Mouse (Mus musculus) neural tube, embryonic 12.5 days (tissue): ENCODE measurements around the gene Kbtbd13. TPM values are rescaled to one million over a fixed set of nuclear protein-coding genes. Genes with fewer than 3 reads are reported as not detected.

Experiments
- ATAC-seq: fragments of 200-750 bp; cut with Nextera tagmentation; 2 replicates; pipeline ENCODE4 v1.8.0; 2017; ENCODE audit warnings: low read depth, mild to moderate bottlenecking, moderate TSS enrichment, moderate library complexity; ENCODE audit not compliant: low FRiP score
- H3K27ac ChIP-seq: fragments of 300-500 bp; sonication (generic); 2 replicates; pipeline ENCODE4 v1.5.1; 2016
- H3K27me3 ChIP-seq: fragments of 300-500 bp; sonication (generic); replicated peaks from 2 replicates; pipeline ENCODE4 v1.6.1; 2016; ENCODE audit warnings: mild to moderate bottlenecking
- H3K36me3 ChIP-seq: fragments of 300-500 bp; sonication (generic); 2 replicates; pipeline ENCODE4 v1.6.1; 2016; ENCODE audit warnings: mild to moderate bottlenecking
- H3K4me1 ChIP-seq: fragments of 300-500 bp; sonication (generic); 2 replicates; pipeline ENCODE4 v1.6.1; 2016
- H3K4me2 ChIP-seq: fragments of 300-500 bp; sonication (generic); replicated peaks from 2 replicates; pipeline ENCODE4 v1.6.1; 2016; ENCODE audit warnings: mild to moderate bottlenecking
- H3K4me3 ChIP-seq: fragments of 300-500 bp; sonication (generic); 2 replicates; pipeline ENCODE4 v1.5.1; 2016
- H3K9ac ChIP-seq: fragments of 300-500 bp; sonication (generic); 2 replicates; pipeline ENCODE4 v1.6.1; 2016; ENCODE audit warnings: mild to moderate bottlenecking
- H3K9me3 ChIP-seq: fragments of 300-500 bp; sonication (generic); 2 replicates; pipeline ENCODE4 v1.6.1; 2016; ENCODE audit warnings: mild to moderate bottlenecking
- WGBS: fragments of 180-500 bp; shearing (Covaris S2); methylation state at CpG from one replicate; pipeline ENCODE4 v1.1.7; 2016; 5-methylcytosine and 5-hydroxymethylcytosine counted together
- polyA plus RNA-seq: library from polyadenylated mRNA; unstranded; fragments of >200 nt; fragmentation: Nextera tagmentation; extraction: Ambion mirVana; gene quantifications from 2 replicates; pipeline ENCODE4 v1.2.1, GENCODE M21; 2016

The Kbtbd13 gene
- polyA plus RNA-seq, 1 experiment from 2014 or later = 0.81 TPM

GRCm38 (mm10) chr9:65392638-65393364 lies 1.3 kb upstream of the Kbtbd13 start:
- Histone ChIP-seq H3K4me3 (no peak overlapping the region), H3K9me3 (no peaks in the 10 kb centered on the region), H3K9ac (no peak overlapping the region), H3K4me2 (no peak overlapping the region), H3K4me1 (0 out of 2 replicates have a peak, but pooled peaks cover 5% of the 10 kb centered on the region), H3K27me3 (peaks cover 44% of the 10 kb centered on the region), H3K27ac (no peak overlapping the region), H3K36me3 (no peaks in the 10 kb centered on the region)
- no peak for ATAC-seq
- WGBS = 30% methylated on average over 6 of the region's 6 CpGs

- peaks cover 44% of the 10 kb centered on the region for H3K27me3 ChIP-seq
- peaks cover 9% of the 10 kb centered on the region; the same call in 1 of the 2 replicates for H3K4me1 ChIP-seq
- peak overlapping the region; percentile 63 for H3K4me2 ChIP-seq
- H3K4me3 ChIP-seq = peak overlapping the region; percentile 37
- no peak overlapping the region for H3K27ac ChIP-seq
- no peak for ATAC-seq
- WGBS = 18% methylated on average over 96 of the region's 96 CpGs
- no peak overlapping the region; the same call in 1 of the 2 replicates for H3K9ac ChIP-seq
- H3K9me3 ChIP-seq = no peaks in the 10 kb centered on the region
- no peaks in the 10 kb centered on the region for H3K36me3 ChIP-seq
Observed at GRCm38 (mm10) chr9:65390752-65391612, 470 bp downstream of the Kbtbd13 start.

GRCm38 (mm10) chr9:65386373-65387140 lies 4.9 kb downstream of the Kbtbd13 start:
- peaks cover 8% of the 10 kb centered on the region; the same call in 1 of the 2 replicates for H3K4me1 ChIP-seq
- H3K4me2 ChIP-seq = no peak overlapping the region
- no peak overlapping the region for H3K4me3 ChIP-seq
- H3K36me3 ChIP-seq = no peaks in the 10 kb centered on the region
- ATAC-seq = no peak
- H3K27ac ChIP-seq = no peak overlapping the region
- 12% methylated on average over 8 of the region's 8 CpGs for WGBS
- H3K9me3 ChIP-seq = no peaks in the 10 kb centered on the region
- H3K27me3 ChIP-seq = peaks cover 27% of the 10 kb centered on the region
- H3K9ac ChIP-seq = no peak overlapping the region

GRCm38 (mm10) chr9:65384276-65384675 lies 7.2 kb downstream of the Kbtbd13 start:
- H3K27ac ChIP-seq = no peak overlapping the region
- H3K27me3 ChIP-seq = peaks cover 4% of the 10 kb centered on the region
- 45% methylated on average over 3 of the region's 3 CpGs for WGBS
- H3K4me2 ChIP-seq = no peak overlapping the region
- peaks cover 4% of the 10 kb centered on the region; the same call in 1 of the 2 replicates for H3K4me1 ChIP-seq
- no peaks in the 10 kb centered on the region for H3K9me3 ChIP-seq
- H3K4me3 ChIP-seq = no peak overlapping the region
- no peak for ATAC-seq
- H3K9ac ChIP-seq = no peak overlapping the region
- no peaks in the 10 kb centered on the region for H3K36me3 ChIP-seq

- WGBS = 73% methylated on average over 3 of the region's 3 CpGs
Observed at GRCm38 (mm10) chr9:65382751-65383097, 8.7 kb downstream of the Kbtbd13 start.

DNA sequence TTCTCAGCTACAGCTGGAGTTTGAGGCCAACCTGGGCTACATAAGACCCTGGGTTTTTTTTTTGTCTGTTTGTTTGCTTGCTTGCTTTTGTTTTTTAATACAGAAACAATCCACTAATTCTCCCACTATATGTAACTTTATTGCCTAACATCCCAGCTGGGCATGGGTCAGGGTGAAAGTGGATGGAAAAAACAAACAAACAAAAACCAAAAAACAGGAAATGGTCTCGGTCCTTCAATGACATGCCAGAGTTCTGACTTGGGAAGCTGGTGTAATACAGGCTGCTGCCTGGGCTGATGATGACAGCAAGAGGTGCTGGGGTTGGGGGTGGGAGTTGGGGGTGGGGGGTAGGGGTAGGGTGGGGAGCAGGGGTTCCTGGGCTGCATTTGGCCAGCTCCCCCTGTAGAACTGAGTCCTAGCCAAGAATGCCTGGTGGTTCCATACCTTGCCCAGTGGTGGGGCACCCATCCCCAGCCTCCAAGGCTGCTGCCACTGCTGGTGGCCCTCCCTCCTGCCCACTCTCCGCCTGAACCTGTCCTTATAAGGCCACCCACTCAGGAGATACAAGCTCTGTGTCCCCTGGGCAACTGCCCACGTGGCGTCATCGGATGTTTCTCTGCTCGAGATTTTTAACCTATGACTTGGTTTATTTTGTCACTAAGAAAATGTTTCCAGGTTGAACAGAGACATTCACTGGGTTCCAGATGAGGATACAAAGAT lies 9.3 kb downstream of the Kbtbd13 start:
- H3K27me3 ChIP-seq = no peaks in the 10 kb centered on the region
- H3K4me1 ChIP-seq = peaks cover 4% of the 10 kb centered on the region; the same call in 1 of the 2 replicates
- 0 out of 2 replicates have a peak, but pooled peaks cover 8% of the 10 kb centered on the region for H3K36me3 ChIP-seq
- no peak for ATAC-seq
- H3K9me3 ChIP-seq = no peaks in the 10 kb centered on the region
- H3K4me3 ChIP-seq = no peak overlapping the region
- no peak overlapping the region for H3K9ac ChIP-seq
- no peak overlapping the region for H3K4me2 ChIP-seq
- H3K27ac ChIP-seq = no peak overlapping the region
- WGBS = 78% methylated on average over 6 of the region's 6 CpGs

More at GRCm38 (mm10) chr9:65382751-65383097, 8.7 kb downstream of the Kbtbd13 start:
- ATAC-seq = no peak
- H3K9ac ChIP-seq = no peak overlapping the region
- no peak overlapping the region for H3K4me3 ChIP-seq
- H3K36me3 ChIP-seq = 0 out of 2 replicates have a peak, but pooled peaks cover 6% of the 10 kb centered on the region
- no peak overlapping the region for H3K27ac ChIP-seq
- peaks cover 4% of the 10 kb centered on the region; the same call in 1 of the 2 replicates for H3K4me1 ChIP-seq
- H3K9me3 ChIP-seq = no peaks in the 10 kb centered on the region
- no peaks in the 10 kb centered on the region for H3K27me3 ChIP-seq
- H3K4me2 ChIP-seq = no peak overlapping the region

DNA sequence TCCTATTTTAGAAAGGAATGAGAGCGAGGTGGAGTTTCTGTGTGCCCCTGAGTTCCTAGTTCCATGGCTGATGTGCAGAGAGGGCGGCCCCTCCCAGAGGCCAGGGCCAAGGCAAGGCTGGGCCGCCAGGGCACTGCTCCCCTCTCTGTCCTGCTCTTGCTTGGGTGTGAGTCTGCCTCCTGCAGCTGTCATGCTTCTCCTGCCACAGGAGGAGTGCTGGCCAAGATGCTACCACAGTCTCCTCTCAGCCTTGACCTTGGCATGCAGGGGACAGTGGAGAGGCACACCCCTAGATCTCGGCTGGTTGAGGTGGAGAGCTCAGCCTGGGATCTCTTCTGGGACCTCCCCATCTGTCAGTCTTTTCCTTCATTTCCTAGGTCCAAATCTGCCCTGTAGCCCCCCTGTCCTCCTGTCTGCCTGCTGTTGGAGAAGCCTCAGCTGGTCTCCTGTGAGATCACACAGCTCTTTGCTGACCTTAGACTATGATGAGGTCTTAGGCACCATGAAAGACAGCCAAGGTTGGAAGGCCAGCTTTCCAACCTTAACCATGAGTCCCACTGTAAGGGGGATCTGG lies 10.3 kb downstream of the Kbtbd13 start:
- peaks cover 8% of the 10 kb centered on the region; the same call in 1 of the 2 replicates for H3K36me3 ChIP-seq
- H3K4me1 ChIP-seq = 0 out of 2 replicates have a peak, but pooled peaks cover under 1% of the 10 kb centered on the region
- no peak overlapping the region for H3K9ac ChIP-seq
- WGBS = 78% methylated on average over 4 of the region's 4 CpGs
- ATAC-seq = no peak
- H3K9me3 ChIP-seq = no peaks in the 10 kb centered on the region
- H3K4me2 ChIP-seq = no peak overlapping the region
- no peaks in the 10 kb centered on the region for H3K27me3 ChIP-seq
- no peak overlapping the region for H3K27ac ChIP-seq
- H3K4me3 ChIP-seq = no peak overlapping the region

GRCm38 (mm10) chr9:65375163-65375934 lies 16.1 kb downstream of the Kbtbd13 start:
- H3K36me3 ChIP-seq = peaks cover 27% of the 10 kb centered on the region
- no peaks in the 10 kb centered on the region for H3K4me1 ChIP-seq
- H3K27me3 ChIP-seq = no peaks in the 10 kb centered on the region
- H3K27ac ChIP-seq = no peak overlapping the region
- H3K4me3 ChIP-seq = no peak overlapping the region
- H3K9ac ChIP-seq = no peak overlapping the region; the same call in 1 of the 2 replicates
- H3K4me2 ChIP-seq = no peak overlapping the region
- WGBS = 85% methylated on average over 9 of the region's 9 CpGs
- no peaks in the 10 kb centered on the region for H3K9me3 ChIP-seq
- no peak for ATAC-seq

DNA sequence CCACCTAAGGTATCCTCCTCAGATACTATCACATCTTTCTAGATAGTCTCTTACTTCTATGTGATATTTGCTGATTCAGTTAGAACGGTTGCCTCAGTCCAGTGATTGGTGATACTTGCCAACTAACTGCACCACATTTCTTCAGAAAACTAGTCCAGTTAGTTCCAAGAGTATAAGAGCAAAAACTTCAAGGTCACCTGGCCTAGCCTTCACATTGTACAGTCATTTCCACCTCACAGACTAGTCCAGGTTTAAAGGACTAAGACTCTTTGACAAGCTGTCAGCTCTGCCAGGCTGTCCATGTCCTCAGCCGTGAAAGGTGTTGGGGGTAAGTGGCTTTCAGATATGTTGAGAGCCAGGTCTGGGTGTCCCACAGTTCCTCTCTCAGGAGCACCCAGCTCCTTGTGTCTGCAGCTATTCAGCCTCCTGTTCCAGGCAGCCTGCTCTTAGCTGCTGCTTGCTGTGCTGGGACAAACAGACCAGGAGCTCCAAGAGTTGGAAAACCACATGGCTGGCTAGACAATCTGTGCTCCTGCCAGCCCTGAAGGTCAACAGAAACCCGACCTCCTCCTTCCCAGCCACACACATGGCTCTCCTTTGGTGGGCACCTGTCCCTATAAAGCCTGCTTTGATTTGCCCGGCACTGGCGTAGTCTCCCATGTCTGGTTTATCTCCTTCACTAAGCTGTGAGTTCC lies 16.8 kb downstream of the Kbtbd13 start:
- Histone ChIP-seq H3K9me3 (no peaks in the 10 kb centered on the region), H3K27ac (no peak overlapping the region), H3K36me3 (peaks cover 27% of the 10 kb centered on the region), H3K27me3 (no peaks in the 10 kb centered on the region), H3K4me2 (no peak overlapping the region), H3K4me1 (no peaks in the 10 kb centered on the region), H3K9ac (no peak overlapping the region), H3K4me3 (no peak overlapping the region)
- ATAC-seq = no peak
- WGBS = 84% methylated on average over 5 of the region's 5 CpGs

DNA sequence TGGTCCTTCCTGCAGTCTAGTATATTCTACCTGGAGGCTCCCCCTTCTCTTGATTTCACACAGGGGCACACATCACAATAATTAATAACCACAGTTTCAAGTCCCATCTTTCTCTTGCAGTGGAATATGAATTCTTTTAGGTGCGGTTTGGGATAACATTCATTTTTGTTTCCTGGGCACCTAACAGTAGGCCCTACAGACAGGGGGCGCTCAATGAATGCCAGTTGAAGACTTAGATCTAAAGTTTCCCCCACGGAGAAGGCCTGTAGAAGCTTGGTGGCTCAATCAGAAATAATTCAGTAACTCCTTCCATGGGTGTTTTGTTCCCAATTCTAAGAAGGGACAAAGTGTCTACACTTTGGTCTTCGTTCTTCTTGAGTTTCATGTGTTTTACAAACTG lies 19.0 kb downstream of the Kbtbd13 start:
- Histone ChIP-seq H3K27me3 (no peaks in the 10 kb centered on the region), H3K27ac (no peak overlapping the region), H3K4me2 (no peak overlapping the region), H3K36me3 (peaks cover 19% of the 10 kb centered on the region), H3K9me3 (no peaks in the 10 kb centered on the region), H3K4me3 (no peak overlapping the region), H3K4me1 (no peaks in the 10 kb centered on the region), H3K9ac (no peak overlapping the region)
- WGBS = 77% methylated on average over 4 of the region's 4 CpGs
- no peak for ATAC-seq
